Mouse (Mus musculus) right cerebral cortex, postnatal 25 days (tissue): ENCODE data around the gene Vav2.
A peak's percentile ranks its signal among the peaks of the same experiment; 100 is the strongest.

ENCODE experiments used
- DNase-seq: peaks from one replicate; pipeline ENCODE4 v3.0.0; 2022

The Vav2 gene

GRCm38 (mm10) chr2:27247487-27247863 is 179.4 kb downstream of the Vav2 start:
- DNase-seq: no peak

GRCm38 (mm10) chr2:27246712-27247486 is 179.9 kb downstream of the Vav2 start:
- DNase-seq: peak; percentile 61

- no peak for DNase-seq
Observed at GRCm38 (mm10) chr2:27245947-27246346, 180.9 kb downstream of the Vav2 start.

- DNase-seq: no peak
Observed at GRCm38 (mm10) chr2:27237342-27237741, 189.5 kb downstream of the Vav2 start.

GRCm38 (mm10) chr2:27235729-27236128 is 191.1 kb downstream of the Vav2 start:
- DNase-seq: peak; percentile 74

GRCm38 (mm10) chr2:27232376-27232775 is 194.5 kb downstream of the Vav2 start:
- DNase-seq: peak; percentile 68

GRCm38 (mm10) chr2:27229481-27230105 is 197.2 kb downstream of the Vav2 start:
- DNase-seq: no peak

GRCm38 (mm10) chr2:27228809-27229480 is 197.9 kb downstream of the Vav2 start:
- DNase-seq: no peak

- peak; percentile 44 for DNase-seq
Observed at GRCm38 (mm10) chr2:27226572-27226971, 200.3 kb downstream of the Vav2 start.

- DNase-seq: peak; percentile 76
Observed at GRCm38 (mm10) chr2:27223012-27223421, 203.8 kb downstream of the Vav2 start.

GRCm38 (mm10) chr2:27218569-27218968 is 208.3 kb downstream of the Vav2 start:
- no peak for DNase-seq

- DNase-seq: no peak
Observed at GRCm38 (mm10) chr2:27218121-27218544, 208.7 kb downstream of the Vav2 start.

GRCm38 (mm10) chr2:27215537-27215936 is 211.3 kb downstream of the Vav2 start:
- DNase-seq: no peak
